Mouse (Mus musculus) heart, embryonic 11.5 days (tissue): ENCODE measurements around the gene Ube2j1. TPM values are rescaled to one million over a fixed set of nuclear protein-coding genes. Genes with fewer than 3 reads are reported as not detected.

ENCODE experiments used
- ATAC-seq: fragments of 200-750 bp; cut with Nextera tagmentation; replicated peaks from 2 replicates; pipeline ENCODE4 v1.8.0; 2017; ENCODE audit warnings: moderate library complexity; ENCODE audit not compliant: insufficient number of reproducible peaks, low FRiP score, low TSS enrichment
- H3K27ac ChIP-seq: fragments of 300-500 bp; sonication (generic); 2 replicates; pipeline ENCODE4 v1.5.1; 2014; ENCODE audit warnings: mild to moderate bottlenecking, low read depth, low read length
- H3K27me3 ChIP-seq: fragments of 300-500 bp; sonication (generic); 2 replicates; pipeline ENCODE4 v1.6.1; 2014; ENCODE audit warnings: mild to moderate bottlenecking, low read length, mixed read lengths; ENCODE audit not compliant: control insufficient read depth, insufficient read depth
- H3K36me3 ChIP-seq: fragments of 300-500 bp; sonication (generic); 2 replicates; pipeline ENCODE4 v1.6.1; 2014; ENCODE audit warnings: mild to moderate bottlenecking, low read length, moderate library complexity, mixed read lengths; ENCODE audit not compliant: control insufficient read depth, insufficient read depth
- H3K4me1 ChIP-seq: fragments of 300-500 bp; sonication (generic); 2 replicates; pipeline ENCODE4 v1.6.1; 2014; ENCODE audit warnings: low read length; ENCODE audit not compliant: control insufficient read depth, insufficient read depth
- H3K4me2 ChIP-seq: fragments of 300-500 bp; sonication (generic); 2 replicates; pipeline ENCODE4 v1.6.1; 2014; ENCODE audit warnings: mild to moderate bottlenecking, moderate library complexity
- H3K4me3 ChIP-seq: fragments of 300-500 bp; sonication (generic); 2 replicates; pipeline ENCODE4 v1.5.1; 2014; ENCODE audit warnings: low read depth, low read length
- H3K9ac ChIP-seq: fragments of 300-500 bp; sonication (generic); 2 replicates; pipeline ENCODE4 v1.6.1; 2014; ENCODE audit warnings: mild to moderate bottlenecking, low read depth, low read length, moderate library complexity
- H3K9me3 ChIP-seq: fragments of 300-500 bp; sonication (generic); replicated peaks from 2 replicates; pipeline ENCODE4 v1.6.1; 2016; ENCODE audit warnings: low read length; ENCODE audit not compliant: control insufficient read depth
- WGBS: fragments of 180-500 bp; shearing (Covaris S2); extraction: QIAGEN DNeasy Blood & Tissue Kit; methylation state at CpG from one replicate; pipeline ENCODE4 v1.1.7; 2014; ENCODE audit not compliant: insufficient replicate concordance; 5-methylcytosine and 5-hydroxymethylcytosine counted together
- polyA plus RNA-seq: library from polyadenylated mRNA; unstranded; fragments of >200 nt; fragmentation: Nextera tagmentation; extraction: Ambion mirVana; gene quantifications from 2 replicates; pipeline ENCODE4 v1.2.1, GENCODE M21; 2014

Ube2j1 gene
- polyA plus RNA-seq, 1 experiment from 2014 or later, result 39.7 TPM

GRCm38 (mm10) chr4:33032045-33032444 lies 829 bp downstream of the Ube2j1 start:
- Histone ChIP-seq H3K4me2 (peak overlapping the region; percentile 62), H3K36me3 (peaks cover 6% of the 10 kb centered on the region), H3K4me1 (peaks cover 8% of the 10 kb centered on the region), H3K9me3 (peaks cover 5% of the 10 kb centered on the region; the same call in 1 of the 2 replicates), H3K9ac (peak overlapping the region; percentile 95), H3K27ac (peak overlapping the region; percentile 82), H3K27me3 (no peaks in the 10 kb centered on the region), H3K4me3 (peak overlapping the region; percentile 73)
- no peak for ATAC-seq
- 27% methylated on average over 4 of the region's 4 CpGs for WGBS

DNA sequence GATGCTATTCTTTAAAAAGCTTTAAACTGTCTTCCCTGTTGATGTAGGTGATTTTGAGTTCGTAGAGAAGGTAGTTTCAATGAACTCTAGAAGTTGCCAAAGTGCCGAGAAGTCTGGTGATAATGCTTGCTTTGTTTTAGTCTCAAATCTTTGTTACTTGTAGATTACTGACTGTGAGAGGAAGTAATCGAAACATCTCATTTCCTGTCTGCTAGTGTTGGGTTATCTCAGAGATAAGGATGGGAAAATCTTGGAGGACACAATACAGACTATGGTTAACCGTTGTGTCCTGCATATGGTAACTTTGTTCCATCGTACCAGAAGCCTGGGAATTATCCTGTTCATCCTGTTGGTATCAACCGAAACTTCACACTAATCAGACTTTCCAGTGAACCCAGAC lies 2.3 kb downstream of the Ube2j1 start:
- no peak overlapping the region for H3K4me2 ChIP-seq
- ATAC-seq, result no peak
- H3K27ac ChIP-seq, result no peak overlapping the region
- H3K9ac ChIP-seq, result no peak overlapping the region
- no peaks in the 10 kb centered on the region for H3K27me3 ChIP-seq
- H3K36me3 ChIP-seq, result peaks cover 6% of the 10 kb centered on the region
- 41% methylated on average over 6 of the region's 6 CpGs for WGBS
- H3K4me1 ChIP-seq, result peaks cover 8% of the 10 kb centered on the region
- H3K9me3 ChIP-seq, result peaks cover 5% of the 10 kb centered on the region; the same call in 1 of the 2 replicates
- H3K4me3 ChIP-seq, result no peak overlapping the region

GRCm38 (mm10) chr4:33039826-33040225 lies 8.6 kb downstream of the Ube2j1 start:
- no peak overlapping the region for H3K27ac ChIP-seq
- H3K9me3 ChIP-seq, result peaks cover 5% of the 10 kb centered on the region; the same call in 1 of the 2 replicates
- no peak overlapping the region for H3K4me2 ChIP-seq
- H3K27me3 ChIP-seq, result no peaks in the 10 kb centered on the region
- no peaks in the 10 kb centered on the region for H3K4me1 ChIP-seq
- no peak overlapping the region for H3K9ac ChIP-seq
- WGBS, result 88% methylated on average over 4 of the region's 4 CpGs
- ATAC-seq, result no peak
- H3K36me3 ChIP-seq, result peaks cover 27% of the 10 kb centered on the region
- H3K4me3 ChIP-seq, result no peak overlapping the region

DNA sequence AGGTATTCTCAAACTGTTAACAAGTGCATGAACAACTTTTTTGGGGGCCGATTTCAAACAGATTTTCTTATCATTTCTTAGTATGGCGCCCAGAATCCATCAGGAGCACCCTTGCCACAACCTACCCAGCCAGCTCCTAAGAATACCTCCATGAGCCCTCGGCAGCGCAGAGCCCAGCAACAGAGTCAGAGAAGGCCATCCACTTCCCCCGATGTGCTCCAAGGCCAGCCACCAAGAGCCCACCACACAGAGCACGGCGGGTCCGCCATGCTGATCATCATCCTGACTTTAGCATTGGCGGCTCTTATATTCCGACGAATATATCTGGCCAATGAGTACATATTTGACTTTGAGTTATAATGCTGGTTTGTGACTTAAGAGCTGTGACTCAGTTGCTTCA lies 18.4 kb downstream of the Ube2j1 start:
- Histone ChIP-seq H3K4me3 (no peak overlapping the region), H3K27me3 (no peaks in the 10 kb centered on the region), H3K9ac (no peak overlapping the region), H3K4me2 (no peak overlapping the region), H3K9me3 (no peaks in the 10 kb centered on the region), H3K27ac (no peak overlapping the region), H3K4me1 (no peaks in the 10 kb centered on the region), H3K36me3 (peaks cover 10% of the 10 kb centered on the region)
- no peak for ATAC-seq
- WGBS, result 94% methylated on average over 11 of the region's 11 CpGs

DNA sequence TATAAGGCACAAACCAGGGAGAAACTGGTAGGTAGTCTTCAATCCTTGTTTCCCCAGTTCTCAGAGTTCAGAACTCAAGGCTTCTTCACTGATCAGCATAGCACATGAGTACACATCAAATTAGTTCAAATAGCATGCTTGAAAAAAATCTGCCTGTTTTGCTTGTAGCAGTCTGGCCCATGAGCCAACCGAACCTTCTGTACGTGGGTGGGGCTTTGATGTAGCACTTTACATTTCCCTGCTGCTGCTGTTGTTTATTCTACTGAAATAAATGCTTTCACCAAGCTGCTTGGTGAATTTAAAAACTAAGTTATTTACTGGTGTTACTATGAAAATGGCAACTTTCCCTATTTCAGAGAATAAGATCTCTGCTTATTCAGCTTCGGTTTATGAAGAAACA lies 20.8 kb downstream of the Ube2j1 start:
- Histone ChIP-seq H3K4me2 (no peak overlapping the region), H3K27ac (no peak overlapping the region), H3K27me3 (no peaks in the 10 kb centered on the region), H3K4me3 (no peak overlapping the region), H3K36me3 (peaks cover 5% of the 10 kb centered on the region; the same call in 1 of the 2 replicates), H3K9me3 (no peaks in the 10 kb centered on the region), H3K4me1 (no peaks in the 10 kb centered on the region), H3K9ac (no peak overlapping the region)
- no peak for ATAC-seq
- 93% methylated on average over 3 of the region's 3 CpGs for WGBS

- no peak overlapping the region for H3K27ac ChIP-seq
- ATAC-seq, result no peak
- H3K4me2 ChIP-seq, result no peak overlapping the region
- H3K4me3 ChIP-seq, result no peak overlapping the region
- no peak overlapping the region for H3K9ac ChIP-seq
- H3K9me3 ChIP-seq, result no peaks in the 10 kb centered on the region
- H3K36me3 ChIP-seq, result peaks cover 5% of the 10 kb centered on the region; the same call in 1 of the 2 replicates
- 85% methylated on average over 5 of the region's 5 CpGs for WGBS
- no peaks in the 10 kb centered on the region for H3K4me1 ChIP-seq
- no peaks in the 10 kb centered on the region for H3K27me3 ChIP-seq
Measured at GRCm38 (mm10) chr4:33052650-33053049, 21.4 kb downstream of the Ube2j1 start.

- no peak for ATAC-seq
- no peak overlapping the region for H3K27ac ChIP-seq
- H3K4me2 ChIP-seq, result no peak overlapping the region
- H3K27me3 ChIP-seq, result no peaks in the 10 kb centered on the region
- H3K4me1 ChIP-seq, result no peaks in the 10 kb centered on the region
- no peaks in the 10 kb centered on the region for H3K36me3 ChIP-seq
- no peak overlapping the region for H3K9ac ChIP-seq
- no peaks in the 10 kb centered on the region for H3K9me3 ChIP-seq
- H3K4me3 ChIP-seq, result no peak overlapping the region
Measured at GRCm38 (mm10) chr4:33054426-33054825, 23.2 kb downstream of the Ube2j1 start.

DNA sequence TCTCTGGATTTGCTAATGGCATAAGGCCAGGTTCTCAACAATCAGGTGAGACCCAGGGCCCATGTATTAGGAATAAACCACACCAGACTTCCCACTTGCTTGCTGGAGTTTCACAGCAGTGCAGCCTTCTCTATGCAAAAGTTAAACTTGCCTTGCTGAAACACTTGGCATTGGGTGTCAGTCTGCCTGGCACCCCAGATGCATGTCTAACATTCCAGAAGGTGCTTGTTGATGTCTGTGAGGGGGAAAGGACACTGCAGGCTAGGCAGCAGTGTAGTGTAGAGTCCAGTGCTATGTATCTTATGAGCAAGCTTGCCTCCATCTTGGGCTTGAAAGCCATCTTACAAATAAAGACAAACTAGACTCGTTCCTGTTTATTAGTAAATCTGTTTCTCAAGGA lies 25.1 kb downstream of the Ube2j1 start:
- H3K9me3 ChIP-seq, result no peaks in the 10 kb centered on the region
- H3K27me3 ChIP-seq, result no peaks in the 10 kb centered on the region
- H3K36me3 ChIP-seq, result no peaks in the 10 kb centered on the region
- WGBS, result 88% methylated on average over 1 of the region's 1 CpGs
- no peak overlapping the region for H3K27ac ChIP-seq
- H3K4me2 ChIP-seq, result no peak overlapping the region
- H3K4me1 ChIP-seq, result no peaks in the 10 kb centered on the region
- no peak overlapping the region for H3K9ac ChIP-seq
- H3K4me3 ChIP-seq, result no peak overlapping the region
- no peak for ATAC-seq

GRCm38 (mm10) chr4:33057890-33058687 lies 26.9 kb downstream of the Ube2j1 start:
- no peak overlapping the region for H3K27ac ChIP-seq
- H3K9me3 ChIP-seq, result no peaks in the 10 kb centered on the region
- H3K36me3 ChIP-seq, result no peaks in the 10 kb centered on the region
- no peaks in the 10 kb centered on the region for H3K27me3 ChIP-seq
- H3K4me2 ChIP-seq, result no peak overlapping the region
- no peaks in the 10 kb centered on the region for H3K4me1 ChIP-seq
- H3K4me3 ChIP-seq, result no peak overlapping the region
- WGBS, result 59% methylated on average over 11 of the region's 11 CpGs
- ATAC-seq, result no peak
- H3K9ac ChIP-seq, result no peak overlapping the region
